Mouse (Mus musculus) intestine, postnatal 0 days (tissue): Measurements from ENCODE around the gene Esrra. TPM values are rescaled to one million over a fixed set of nuclear protein-coding genes. Genes with fewer than 3 reads are reported as not detected.

Experiments used
- ATAC-seq: fragments of 200-750 bp; cut with Nextera tagmentation; 2 replicates; pipeline ENCODE4 v1.8.0; 2017; ENCODE audit warnings: mild to moderate bottlenecking, moderate TSS enrichment, moderate library complexity
- H3K27ac ChIP-seq: fragments of 300-500 bp; sonication (generic); 2 replicates; pipeline ENCODE4 v1.5.1; 2014; ENCODE audit warnings: mild to moderate bottlenecking, low read depth, low read length, moderate library complexity
- H3K27me3 ChIP-seq: fragments of 300-500 bp; sonication (generic); replicated peaks from 2 replicates; pipeline ENCODE4 v1.6.1; 2014; ENCODE audit warnings: low read length, mixed read lengths; ENCODE audit not compliant: control insufficient read depth, insufficient read depth
- H3K36me3 ChIP-seq: fragments of 300-500 bp; sonication (generic); 2 replicates; pipeline ENCODE4 v1.6.1; 2014; ENCODE audit warnings: mild to moderate bottlenecking, moderate library complexity; ENCODE audit not compliant: control insufficient read depth, insufficient read depth
- H3K4me1 ChIP-seq: fragments of 300-500 bp; sonication (generic); replicated peaks from 2 replicates; pipeline ENCODE4 v1.6.1; 2014; ENCODE audit warnings: antibody characterized with exemption, low read length, mixed read lengths; ENCODE audit not compliant: control insufficient read depth, insufficient read depth
- H3K4me2 ChIP-seq: fragments of 300-500 bp; sonication (generic); replicated peaks from 2 replicates; pipeline ENCODE4 v1.6.1; 2014; ENCODE audit warnings: low read depth, mild to moderate bottlenecking, moderate library complexity
- H3K4me3 ChIP-seq: fragments of 300-500 bp; sonication (generic); 2 replicates; pipeline ENCODE4 v1.5.1; 2014; ENCODE audit warnings: low read depth, low read length
- H3K9ac ChIP-seq: fragments of 300-500 bp; sonication (generic); 2 replicates; pipeline ENCODE4 v1.6.1; 2014; ENCODE audit warnings: mild to moderate bottlenecking, low read depth, low read length
- H3K9me3 ChIP-seq: fragments of 300-500 bp; sonication (generic); 2 replicates; pipeline ENCODE4 v1.6.1; 2016; ENCODE audit warnings: mixed run types; ENCODE audit not compliant: control insufficient read depth
- CTCF ChIP-seq: sonication (generic); IDR thresholded peaks from 2 replicates; pipeline ENCODE4 v1.5.1; 2016; ENCODE audit warnings: low read depth, mild to moderate bottlenecking, control low read depth, antibody characterized with exemption, moderate library complexity
- WGBS: fragments of 180-500 bp; shearing (Covaris S2); extraction: QIAGEN DNeasy Blood & Tissue Kit; methylation state at CpG from one replicate; pipeline ENCODE4 v1.1.7; 2014; 5-methylcytosine and 5-hydroxymethylcytosine counted together
- polyA plus RNA-seq: library from polyadenylated mRNA; unstranded; fragments of >200 nt; fragmentation: Nextera tagmentation; extraction: Ambion mirVana; gene quantifications from 2 replicates; pipeline ENCODE4 v1.2.1, GENCODE M21; 2015

Gene Esrra
- polyA plus RNA-seq, 1 experiment from 2014 or later = 63.6 TPM

- Histone ChIP-seq H3K4me2 (peak overlapping the region; percentile 96), H3K27ac (peak overlapping the region; percentile 60; the same call in 1 of the 2 replicates), H3K9me3 (no peaks in the 10 kb centered on the region), H3K9ac (peak overlapping the region; percentile 57), H3K27me3 (no peaks in the 10 kb centered on the region), H3K4me3 (peak overlapping the region; percentile 94), H3K36me3 (peaks cover 3% of the 10 kb centered on the region; the same call in 1 of the 2 replicates), H3K4me1 (no peaks in the 10 kb centered on the region)
- no peak for ATAC-seq
- 32% methylated on average over 5 of the region's 5 CpGs for WGBS
- TF ChIP-seq CTCF = no peak
These were observed 21.2 kb upstream of the Esrra start for GRCm38 (mm10) chr19:6942764-6943163.

GRCm38 (mm10) chr19:6942249-6942691 is 20.7 kb upstream of the Esrra start, which contains the start of gene Gpr137:
Gpr137 (minus strand) TSS chr19:6942480.
- no peaks in the 10 kb centered on the region for H3K9me3 ChIP-seq
- peaks cover 3% of the 10 kb centered on the region; the same call in 1 of the 2 replicates for H3K36me3 ChIP-seq
- peak within 1 kb of the TSS; percentile 57 for H3K9ac ChIP-seq
- TF ChIP-seq CTCF = peak; percentile 30; the same call in 1 of the 2 replicates
- H3K27ac ChIP-seq = peak within 1 kb of the TSS; percentile 96
- H3K4me2 ChIP-seq = peak within 1 kb of the TSS; percentile 96
- peak; percentile 85 for ATAC-seq
- H3K4me3 ChIP-seq = peak within 1 kb of the TSS; percentile 94
- H3K4me1 ChIP-seq = no peaks in the 10 kb centered on the region
- H3K27me3 ChIP-seq = no peaks in the 10 kb centered on the region
- WGBS = under 1% methylated on average over 27 of the region's 27 CpGs

- H3K4me1 ChIP-seq = no peaks in the 10 kb centered on the region
- peaks cover 3% of the 10 kb centered on the region; the same call in 1 of the 2 replicates for H3K36me3 ChIP-seq
- TF ChIP-seq CTCF = peak; percentile 38
- no peaks in the 10 kb centered on the region for H3K27me3 ChIP-seq
- H3K4me2 ChIP-seq = peak within 1 kb of the TSS; percentile 96
- H3K27ac ChIP-seq = peak within 1 kb of the TSS; percentile 96
- peak; percentile 82 for ATAC-seq
- H3K9me3 ChIP-seq = no peaks in the 10 kb centered on the region
- H3K4me3 ChIP-seq = peak within 1 kb of the TSS; percentile 94
- H3K9ac ChIP-seq = peak within 1 kb of the TSS; percentile 57
- under 1% methylated on average over 83 of the region's 83 CpGs for WGBS
These were observed 20.0 kb upstream of the Esrra start, which contains the start of gene Bad for GRCm38 (mm10) chr19:6941372-6942248. Bad (plus strand) TSS chr19:6941861.

- Histone ChIP-seq H3K27me3 (peaks cover 6% of the 10 kb centered on the region; the same call in 1 of the 2 replicates), H3K4me2 (peak overlapping the region; percentile 96), H3K36me3 (peaks cover 3% of the 10 kb centered on the region; the same call in 1 of the 2 replicates), H3K27ac (0 out of 2 replicates have a peak overlapping the region, but pooled peaks have one; percentile 96), H3K9ac (peak overlapping the region; percentile 57), H3K9me3 (no peaks in the 10 kb centered on the region), H3K4me3 (peak overlapping the region; percentile 94), H3K4me1 (no peaks in the 10 kb centered on the region)
- ATAC-seq = no peak
- 19% methylated on average over 28 of the region's 29 CpGs for WGBS
- TF ChIP-seq CTCF = no peak
These were observed 19.1 kb upstream of the Esrra start for GRCm38 (mm10) chr19:6940396-6941351.

- Histone ChIP-seq H3K4me3 (no peak overlapping the region), H3K36me3 (no peaks in the 10 kb centered on the region; the same call in 1 of the 2 replicates), H3K4me1 (no peaks in the 10 kb centered on the region), H3K27me3 (peaks cover 18% of the 10 kb centered on the region), H3K9me3 (no peaks in the 10 kb centered on the region), H3K4me2 (no peak overlapping the region), H3K27ac (peak overlapping the region; percentile 28; the same call in 1 of the 2 replicates), H3K9ac (no peak overlapping the region)
- WGBS = 89% methylated on average over 20 of the region's 20 CpGs
- ATAC-seq = no peak
- no peak for TF ChIP-seq CTCF
These were observed 17.7 kb upstream of the Esrra start for GRCm38 (mm10) chr19:6939106-6940002.
